Mouse (Mus musculus) embryonic fibroblast, embryonic 13.5 days (primary cell): ENCODE results near the gene Camk1d.

ENCODE experiments used
- CTCF ChIP-seq: IDR thresholded peaks from 2 replicates; pipeline ENCODE4 v1.5.1; 2011; ENCODE audit warnings: mild to moderate bottlenecking, control low read depth, low read length, moderate library complexity, borderline replicate concordance; ENCODE audit not compliant: insufficient read depth
- POLR2A ChIP-seq: IDR thresholded peaks from 2 replicates; pipeline ENCODE4 v1.6.1; 2011; ENCODE audit warnings: low read depth, mild to moderate bottlenecking, control low read depth, low read length, moderate library complexity

DNA sequence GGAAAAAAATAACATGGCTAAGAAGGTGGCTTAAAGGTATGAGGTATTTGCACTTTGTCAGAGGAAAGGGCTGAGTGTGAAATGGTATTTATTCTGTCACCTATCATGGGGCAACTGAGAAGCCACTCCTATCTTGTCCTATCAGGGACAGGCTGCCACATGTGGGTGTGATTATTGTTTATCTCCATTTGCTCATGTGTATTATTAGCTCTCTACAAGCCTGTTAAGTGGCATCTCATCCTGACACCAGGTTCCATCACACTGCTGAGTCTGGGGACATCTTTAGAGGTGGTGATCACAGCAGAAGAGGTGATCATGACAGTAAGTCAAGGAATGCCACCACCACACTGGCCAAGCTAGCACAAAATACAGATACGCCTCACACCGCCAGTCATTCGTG, 13.4 kb downstream of the Camk1d start:
- no peak for TF ChIP-seq POLR2A
- TF ChIP-seq CTCF: no peak
